Mouse (Mus musculus) ES-E14 (cell line): ENCODE measurements around the gene Dync1i1. TPM values are rescaled to one million over a fixed set of nuclear protein-coding genes. Genes with fewer than 3 reads are reported as not detected.

Experiments used
- DNase-seq: peaks from one replicate; pipeline ENCODE4 v3.0.0-alpha.2; 2013; ENCODE audit warnings: low read depth, low spot score
- H3K27ac ChIP-seq: 2 replicates; pipeline ENCODE4 v1.5.1; 2012; ENCODE audit warnings: low read depth, mild to moderate bottlenecking, low read length, moderate library complexity, mixed read lengths; ENCODE audit not compliant: poor library complexity, insufficient read depth, severe bottlenecking
- H3K36me3 ChIP-seq: 2 replicates; pipeline ENCODE4 v1.6.1; 2012; ENCODE audit warnings: mild to moderate bottlenecking, low read length, moderate library complexity, mixed read lengths; ENCODE audit not compliant: control insufficient read depth, poor library complexity, insufficient read depth, severe bottlenecking
- H3K4me1 ChIP-seq, 2 experiments: fragments of 150-350 bp in 1 of 2; sonication (generic) in 1 of 2; 2 replicates each; pipeline ENCODE4 v1.6.1; 2012; ENCODE audit warnings: low read length in 2 of 2, mild to moderate bottlenecking in 1 of 2, mixed read lengths in 1 of 2; ENCODE audit not compliant: control insufficient read depth in 2 of 2, insufficient read depth in 2 of 2, poor library complexity in 1 of 2
- H3K4me3 ChIP-seq, 2 experiments: fragments of 150-350 bp in 1 of 2; sonication (generic) in 1 of 2; 2 replicates each; pipeline ENCODE4 v1.5.1; 2012; ENCODE audit warnings: low read length in 2 of 2, low read depth in 1 of 2, mild to moderate bottlenecking in 1 of 2, mixed read lengths in 1 of 2; ENCODE audit not compliant: insufficient read depth in 1 of 2, poor library complexity in 1 of 2, severe bottlenecking in 1 of 2
- H3K9ac ChIP-seq: 2 replicates; pipeline ENCODE4 v1.6.1; 2012; ENCODE audit warnings: low read depth, mild to moderate bottlenecking, low read length, mixed read lengths; ENCODE audit not compliant: poor library complexity, insufficient read depth, severe bottlenecking
- H3K9me3 ChIP-seq: fragments of 150-350 bp; sonication (generic); 2 replicates; pipeline ENCODE4 v1.6.1; 2012; ENCODE audit warnings: low read depth, mild to moderate bottlenecking, low read length; ENCODE audit not compliant: control insufficient read depth, insufficient read depth
- CHD2 ChIP-seq: IDR thresholded peaks from 2 replicates; pipeline ENCODE4 v1.6.1; 2014; ENCODE audit warnings: mild to moderate bottlenecking, low read depth, low read length, inconsistent platforms
- HCFC1 ChIP-seq: IDR thresholded peaks from 2 replicates; pipeline ENCODE4 v1.6.1; 2012; ENCODE audit warnings: low read length, inconsistent platforms, borderline replicate concordance; ENCODE audit not compliant: insufficient read depth
- MAFK ChIP-seq: IDR thresholded peaks from 2 replicates; pipeline ENCODE4 v1.6.1; 2014; ENCODE audit warnings: mild to moderate bottlenecking, low read depth, low read length, inconsistent platforms; ENCODE audit not compliant: insufficient read depth
- ZC3H11A ChIP-seq: IDR thresholded peaks from 2 replicates; pipeline ENCODE4 v1.6.1; 2012; ENCODE audit warnings: low read depth, mild to moderate bottlenecking, inconsistent platforms, low read length, borderline replicate concordance
- ZNF384 ChIP-seq: IDR thresholded peaks from 2 replicates; pipeline ENCODE4 v1.6.1; 2012; ENCODE audit warnings: low read depth, low read length, inconsistent platforms
- in situ Hi-C, 2 experiments: fragments of 600-800 bp; cut with MboI; formaldehyde crosslinking; loops; one replicate each; pipeline ENCODE4 v1.15.1; 2025; ENCODE audit warnings: low sequenced_read_pairs in 2 of 2, inconsistent platforms in 1 of 2; ENCODE audit not compliant: unreplicated experiment in 2 of 2
- total RNA-seq: library from RNA; depleted of rRNA; stranded (reverse); fragments of 300-350 nt; gene quantifications from 2 replicates; pipeline ENCODE4 v1.2.3, GENCODE M21; 2012

Dync1i1 gene
- total RNA-seq, 1 experiment = 0.71 TPM

- H3K36me3 ChIP-seq = no peaks in the 10 kb centered on the region
- TF ChIP-seq ZC3H11A = no peak
- no peak for TF ChIP-seq HCFC1
- no peak for TF ChIP-seq ZNF384
- no peak for TF ChIP-seq MAFK
- TF ChIP-seq CHD2 = no peak
- DNase-seq = no peak
- H3K9ac ChIP-seq = no peak overlapping the region
- H3K9me3 ChIP-seq = no peaks in the 10 kb centered on the region
- no peak overlapping the region for H3K27ac ChIP-seq
- no peaks in the 10 kb centered on the region for H3K4me1 ChIP-seq
- H3K4me3 ChIP-seq = no peak overlapping the region
- in situ Hi-C loops = no loop called here
Measured at GRCm38 (mm10) chr6:5859630-5860029, 134.2 kb downstream of the Dync1i1 start.

GRCm38 (mm10) chr6:5866091-5866490 is 140.7 kb downstream of the Dync1i1 start:
- Histone ChIP-seq H3K4me1 (no peaks in the 10 kb centered on the region), H3K27ac (no peak overlapping the region), H3K4me3 (no peak overlapping the region), H3K36me3 (no peaks in the 10 kb centered on the region), H3K9me3 (no peaks in the 10 kb centered on the region), H3K9ac (no peak overlapping the region)
- DNase-seq = no peak
- in situ Hi-C loops = no loop called here
- no peak for TF ChIP-seq ZC3H11A
- no peak for TF ChIP-seq ZNF384
- no peak for TF ChIP-seq HCFC1
- TF ChIP-seq MAFK = no peak
- no peak for TF ChIP-seq CHD2

- no peaks in the 10 kb centered on the region for H3K36me3 ChIP-seq
- H3K9me3 ChIP-seq = no peaks in the 10 kb centered on the region
- in situ Hi-C loops = no loop called here
- no peaks in the 10 kb centered on the region for H3K4me1 ChIP-seq
- TF ChIP-seq CHD2 (no peak), HCFC1 (no peak), MAFK (no peak), ZC3H11A (no peak), ZNF384 (no peak)
- DNase-seq = no peak
- H3K4me3 ChIP-seq = no peak overlapping the region
- no peak overlapping the region for H3K9ac ChIP-seq
- H3K27ac ChIP-seq = no peak overlapping the region
Measured at GRCm38 (mm10) chr6:5867221-5867620, 141.8 kb downstream of the Dync1i1 start.

- no peak overlapping the region for H3K4me3 ChIP-seq
- H3K27ac ChIP-seq = no peak overlapping the region
- no peaks in the 10 kb centered on the region for H3K36me3 ChIP-seq
- no peak overlapping the region for H3K9ac ChIP-seq
- no peak for DNase-seq
- no peaks in the 10 kb centered on the region for H3K9me3 ChIP-seq
- in situ Hi-C loops = no loop called here
- TF ChIP-seq HCFC1 (no peak), ZNF384 (no peak), MAFK (no peak), ZC3H11A (no peak), CHD2 (no peak)
- H3K4me1 ChIP-seq = no peaks in the 10 kb centered on the region
Measured at GRCm38 (mm10) chr6:5871060-5871459, 145.6 kb downstream of the Dync1i1 start.

GRCm38 (mm10) chr6:5871581-5872298 is 146.3 kb downstream of the Dync1i1 start:
- no peak overlapping the region for H3K27ac ChIP-seq
- H3K4me3 ChIP-seq = no peak overlapping the region
- no peak overlapping the region for H3K9ac ChIP-seq
- H3K36me3 ChIP-seq = no peaks in the 10 kb centered on the region
- DNase-seq = no peak
- no peaks in the 10 kb centered on the region for H3K4me1 ChIP-seq
- H3K9me3 ChIP-seq = no peaks in the 10 kb centered on the region
- no peak for TF ChIP-seq CHD2
- TF ChIP-seq HCFC1 = no peak
- TF ChIP-seq ZC3H11A = no peak
- TF ChIP-seq MAFK = no peak
- no peak for TF ChIP-seq ZNF384
- in situ Hi-C loops = no loop called here
